Mouse (Mus musculus) lung, adult 2 months (tissue): ENCODE results near the gene Ank. TPM values are rescaled to one million over a fixed set of nuclear protein-coding genes. Genes with fewer than 3 reads are reported as not detected.

Experiments
- DNase-seq: peaks from one replicate; pipeline ENCODE4 v3.0.0; 2022
- H3K4me1 ChIP-seq: fragments of 200-500 bp; 2 replicates; pipeline ENCODE4 v1.6.1; 2011; ENCODE audit warnings: low read length; ENCODE audit not compliant: control insufficient read depth, insufficient read depth
- H3K4me3 ChIP-seq: fragments of 200-500 bp; replicated peaks from 2 replicates; pipeline ENCODE3; 2011; ENCODE audit warnings: low read depth, mild to moderate bottlenecking, control low read depth, low read length; ENCODE audit errors: extremely low read depth
- CTCF ChIP-seq: fragments of 200-500 bp; IDR thresholded peaks from 2 replicates; pipeline ENCODE4 v1.5.1; 2011; ENCODE audit warnings: mild to moderate bottlenecking, low read length, control low read depth; ENCODE audit not compliant: insufficient read depth
- POLR2A ChIP-seq: fragments of 200-500 bp; IDR thresholded peaks from 2 replicates; pipeline ENCODE4 v1.6.1; 2011; ENCODE audit warnings: low read depth, mild to moderate bottlenecking, control low read depth, low read length, borderline replicate concordance; ENCODE audit errors: extremely low read depth
- WGBS: fragments of 180-500 bp; shearing (Covaris S2); methylation state at CpG from one replicate; pipeline ENCODE4 v1.1.7; 2018; 5-methylcytosine and 5-hydroxymethylcytosine counted together
- polyA plus RNA-seq: library from polyadenylated mRNA; depleted of rRNA; stranded (reverse); fragments of >200 nt; gene quantifications from 2 replicates; pipeline ENCODE4 v1.2.3, GENCODE M21; 2012

Ank gene
- polyA plus RNA-seq, 1 experiment = 26.4 TPM

DNA sequence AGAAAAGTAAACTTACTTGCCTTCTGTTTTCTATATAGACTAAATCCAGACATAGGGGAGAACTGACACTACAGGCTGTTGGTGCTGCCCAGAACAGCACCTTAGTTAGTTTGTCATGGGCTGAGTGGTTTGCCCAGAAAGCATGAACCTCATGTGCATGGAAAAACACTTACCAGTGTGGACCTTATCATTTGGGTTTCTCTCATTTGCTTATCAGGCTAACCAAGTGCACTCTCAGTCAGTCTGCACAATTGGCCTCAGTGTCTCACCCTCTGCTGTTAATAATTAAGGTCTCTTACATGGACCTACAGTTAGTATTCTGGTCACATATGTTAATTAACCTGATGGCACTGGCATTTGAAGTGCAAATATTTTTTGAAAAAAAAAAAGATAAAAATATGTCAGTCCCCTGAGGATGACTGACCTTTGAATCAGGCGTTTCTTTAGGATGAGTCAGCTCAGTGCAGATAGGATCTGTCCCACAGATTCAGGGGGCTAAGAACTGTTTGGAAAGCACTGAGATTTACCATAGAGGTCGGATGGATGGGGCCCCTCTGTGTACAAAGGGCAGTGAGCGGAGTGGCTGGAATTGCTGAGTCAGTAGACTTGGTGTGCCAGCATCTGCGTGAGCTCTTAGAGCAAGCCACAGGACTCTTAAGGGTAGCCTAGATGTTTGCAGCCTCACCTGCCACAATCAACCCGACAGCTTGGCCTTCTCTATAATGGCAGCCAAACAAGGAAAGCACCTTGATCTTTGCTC, 39.8 kb downstream of the Ank start:
- 65% methylated on average over 5 of the region's 5 CpGs for WGBS
- Histone ChIP-seq H3K4me3 (no peak overlapping the region), H3K4me1 (0 out of 2 replicates have a peak, but pooled peaks cover 5% of the 10 kb centered on the region)
- TF ChIP-seq POLR2A = no peak
- TF ChIP-seq CTCF = no peak
- no peak for DNase-seq

DNA sequence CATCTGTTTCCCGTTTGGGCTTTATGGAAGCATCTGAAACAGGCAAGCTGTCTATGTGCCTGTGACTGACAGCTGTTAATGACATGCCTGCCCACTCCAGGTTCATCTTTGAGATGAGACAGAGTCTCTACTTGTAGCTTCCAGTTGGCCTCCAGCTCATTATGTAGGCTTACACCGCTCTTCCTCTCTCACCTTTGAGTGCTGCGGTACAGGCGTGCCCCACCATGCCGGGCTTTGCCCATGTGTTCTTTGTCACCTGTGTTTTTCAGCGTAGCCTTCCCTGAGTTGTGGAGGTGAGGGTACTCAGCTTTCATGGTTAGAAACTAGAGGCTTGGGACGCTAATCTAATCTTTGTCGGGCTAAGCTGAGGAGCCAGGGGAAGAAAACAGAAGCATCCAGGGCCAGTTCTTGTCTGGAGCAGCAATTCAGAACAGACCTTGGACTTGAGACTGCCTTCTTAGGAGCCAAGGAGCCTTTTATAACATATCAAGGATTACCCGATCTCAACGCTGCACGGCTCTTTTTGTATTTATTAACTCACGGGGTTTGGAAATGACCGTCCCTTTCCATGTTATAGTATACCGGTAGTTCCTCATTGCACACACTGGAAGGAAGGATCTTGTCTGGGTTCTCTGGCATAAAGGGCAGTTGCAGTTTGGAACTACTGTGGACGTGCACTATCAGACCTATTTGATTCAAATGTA, 40.6 kb downstream of the Ank start:
- no peak for DNase-seq
- Histone ChIP-seq H3K4me1 (0 out of 2 replicates have a peak, but pooled peaks cover 5% of the 10 kb centered on the region), H3K4me3 (no peak overlapping the region)
- no peak for TF ChIP-seq POLR2A
- TF ChIP-seq CTCF = no peak
- WGBS = 86% methylated on average over 15 of the region's 15 CpGs

DNA sequence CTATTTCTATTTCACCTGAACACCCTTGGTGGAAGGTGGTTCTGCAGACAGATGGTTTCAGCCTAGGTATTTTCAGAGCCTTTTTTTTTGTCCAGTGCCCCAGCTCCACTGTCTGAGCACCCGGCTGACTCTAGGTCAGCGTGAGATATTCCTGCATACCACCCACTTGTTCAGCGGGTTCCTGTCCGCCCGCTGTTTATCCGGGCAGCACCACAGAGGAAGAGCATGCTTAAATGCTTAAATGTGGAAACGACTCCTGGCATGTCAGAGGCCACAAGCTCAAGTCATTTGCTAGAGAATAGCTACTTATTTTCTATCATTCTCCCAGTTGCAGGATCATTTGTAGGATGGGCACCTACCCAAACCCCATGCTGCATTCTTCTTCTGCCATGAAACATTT, 41.7 kb downstream of the Ank start:
- TF ChIP-seq CTCF (no peak), POLR2A (no peak)
- H3K4me1 ChIP-seq = 0 out of 2 replicates have a peak, but pooled peaks cover 5% of the 10 kb centered on the region
- H3K4me3 ChIP-seq = no peak overlapping the region
- 81% methylated on average over 7 of the region's 7 CpGs for WGBS
- DNase-seq = no peak

GRCm38 (mm10) chr15:27508982-27509381, 42.5 kb downstream of the Ank start:
- no peak for DNase-seq
- whole genome bisulfite sequencing = 92% methylated on average over 17 of the region's 17 CpGs
- Histone ChIP-seq H3K4me3 (no peak overlapping the region), H3K4me1 (0 out of 2 replicates have a peak, but pooled peaks cover 5% of the 10 kb centered on the region)
- TF ChIP-seq POLR2A = no peak
- TF ChIP-seq CTCF = no peak

DNA sequence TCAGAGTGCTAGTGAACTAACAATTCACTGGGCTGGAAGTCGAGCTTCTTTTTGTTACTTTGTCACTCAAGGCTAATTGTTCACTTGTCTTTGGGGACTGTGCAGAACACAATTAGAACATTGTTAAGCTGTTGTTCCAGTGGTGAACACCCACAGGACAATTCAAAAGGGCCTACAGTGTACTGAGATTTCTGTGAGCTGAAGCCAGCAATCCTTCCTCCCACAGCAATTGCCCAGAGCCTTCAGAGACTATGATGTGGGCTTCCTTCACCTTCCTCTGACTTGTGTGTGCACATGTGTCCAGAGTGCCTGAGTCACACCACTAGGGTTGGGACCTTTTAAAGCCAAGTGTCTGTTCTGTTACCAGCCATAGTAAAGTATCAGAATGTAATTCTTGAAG, 50.5 kb downstream of the Ank start:
- TF ChIP-seq POLR2A = no peak
- TF ChIP-seq CTCF = no peak
- 73% methylated on average over 1 of the region's 1 CpGs for WGBS
- H3K4me1 ChIP-seq = no peaks in the 10 kb centered on the region
- no peak overlapping the region for H3K4me3 ChIP-seq
- DNase-seq = no peak

GRCm38 (mm10) chr15:27518026-27518425, 51.5 kb downstream of the Ank start:
- 60% methylated on average over 8 of the region's 8 CpGs for WGBS
- H3K4me1 ChIP-seq = no peaks in the 10 kb centered on the region
- DNase-seq = no peak
- H3K4me3 ChIP-seq = no peak overlapping the region
- no peak for TF ChIP-seq POLR2A
- no peak for TF ChIP-seq CTCF

- Histone ChIP-seq H3K4me3 (no peak overlapping the region), H3K4me1 (no peaks in the 10 kb centered on the region)
- DNase-seq = no peak
- 86% methylated on average over 7 of the region's 7 CpGs for WGBS
- TF ChIP-seq CTCF (no peak), POLR2A (no peak)
Observed at GRCm38 (mm10) chr15:27519857-27520256, 53.4 kb downstream of the Ank start.

DNA sequence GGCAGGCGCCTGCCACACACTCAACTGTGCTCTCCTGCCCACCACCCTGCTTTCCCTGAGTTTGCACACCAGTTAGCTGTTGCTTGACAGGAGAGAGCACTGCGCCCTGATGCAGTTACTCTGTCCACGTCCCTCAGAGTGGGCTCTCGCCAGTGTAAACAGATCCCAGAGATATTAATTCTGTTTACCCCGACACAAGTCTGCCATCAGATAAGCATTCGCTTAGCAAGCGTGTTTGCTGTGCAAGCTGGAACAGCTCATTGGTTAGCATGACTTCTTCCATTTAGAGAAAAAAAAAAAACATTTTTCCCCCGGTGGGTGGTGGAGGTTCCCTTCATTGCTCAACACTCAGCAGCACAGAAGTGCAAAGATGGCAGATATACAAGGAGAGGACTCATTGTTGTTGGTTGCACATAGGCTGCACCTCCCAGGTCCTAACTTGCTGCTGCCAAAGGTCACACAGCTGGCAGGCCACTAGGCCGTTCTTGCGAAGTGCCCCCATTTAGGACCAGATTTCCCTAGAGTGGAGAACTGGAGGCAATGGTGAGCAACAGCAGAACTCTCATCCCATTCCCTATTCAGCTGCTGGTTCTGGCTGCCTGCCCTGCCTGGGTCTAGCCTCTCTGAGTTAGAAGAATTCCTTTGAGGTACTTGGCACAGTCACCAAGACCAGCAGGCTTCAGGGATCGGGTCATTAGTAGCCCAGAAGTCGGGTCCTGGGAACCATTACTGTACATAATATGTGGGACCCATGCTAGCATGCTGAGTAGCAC, 58.9 kb downstream of the Ank start:
- 46% methylated on average over 12 of the region's 12 CpGs for WGBS
- H3K4me3 ChIP-seq = no peak overlapping the region
- TF ChIP-seq CTCF (no peak), POLR2A (no peak)
- no peak for DNase-seq
- H3K4me1 ChIP-seq = no peaks in the 10 kb centered on the region; the same call in 1 of the 2 replicates

DNA sequence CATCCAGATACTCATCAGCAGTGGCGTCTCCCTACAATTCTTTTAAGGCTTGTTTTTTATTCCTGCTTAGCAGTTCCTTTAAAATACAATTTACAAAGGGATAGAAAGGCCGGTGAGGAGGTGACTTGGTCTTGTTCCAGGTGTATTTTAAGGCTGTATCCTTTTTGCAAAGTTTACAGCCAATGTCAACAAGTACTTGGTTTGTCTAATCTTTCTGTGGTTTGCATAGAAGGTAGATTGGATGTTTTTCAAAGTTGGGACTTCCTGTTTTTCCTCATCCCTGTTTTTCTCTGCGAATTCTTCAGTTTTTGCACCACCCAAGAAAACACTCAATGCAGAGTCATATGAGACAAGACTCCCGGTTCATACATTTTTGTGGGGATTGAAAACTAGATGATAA, 62.4 kb downstream of the Ank start:
- no peaks in the 10 kb centered on the region; the same call in 1 of the 2 replicates for H3K4me1 ChIP-seq
- WGBS = 40% methylated on average over 4 of the region's 4 CpGs
- no peak for DNase-seq

GRCm38 (mm10) chr15:27530023-27530422, 63.5 kb downstream of the Ank start:
- H3K4me3 ChIP-seq = no peak overlapping the region
- H3K4me1 ChIP-seq = no peaks in the 10 kb centered on the region; the same call in 1 of the 2 replicates
- 57% methylated on average over 4 of the region's 4 CpGs for WGBS
- DNase-seq = no peak
- no peak for TF ChIP-seq POLR2A
- no peak for TF ChIP-seq CTCF

More for the DNA sequence above, 62.4 kb downstream of the Ank start:
- TF ChIP-seq POLR2A (no peak), CTCF (no peak)
- no peak overlapping the region for H3K4me3 ChIP-seq
